Mouse (Mus musculus) cerebellum, postnatal 36 days (tissue): ENCODE results near the gene Gna11.

Experiments used
- DNase-seq, 2 experiments: peaks; one replicate each; pipeline ENCODE4 v3.0.0; 2021 to 2022; ENCODE audit warnings: mixed read lengths in 2 of 2

Gene Gna11

GRCm38 (mm10) chr10:81542727-81543460 is 2.1 kb downstream of the Gna11 start:
- DNase-seq, result no peak

- no peak for DNase-seq
Measured at GRCm38 (mm10) chr10:81541803-81542202, 3.2 kb downstream of the Gna11 start.

- no peak for DNase-seq
Measured at GRCm38 (mm10) chr10:81541363-81541762, 3.6 kb downstream of the Gna11 start.

GRCm38 (mm10) chr10:81538321-81539048 is 6.5 kb downstream of the Gna11 start:
- DNase-seq, result no peak

- DNase-seq, result no peak
Measured at GRCm38 (mm10) chr10:81537429-81537828, 7.6 kb downstream of the Gna11 start.

GRCm38 (mm10) chr10:81536734-81537133 is 8.3 kb downstream of the Gna11 start:
- peak in 1 of 2 experiments; percentile 40 for DNase-seq

- no peak for DNase-seq
Measured at GRCm38 (mm10) chr10:81534826-81535225, 10.2 kb downstream of the Gna11 start.

- DNase-seq, result peak; percentile 67 to 70
Measured at GRCm38 (mm10) chr10:81526779-81527178, 18.2 kb downstream of the Gna11 start.

GRCm38 (mm10) chr10:81525017-81525694 is 19.8 kb downstream of the Gna11 start:
- no peak for DNase-seq

- DNase-seq, result no peak
Measured at GRCm38 (mm10) chr10:81524051-81524605, 20.9 kb downstream of the Gna11 start, which contains the start of gene Gna15. Gene Gna15, minus strand, starts transcription at chr10:81524225.

- no peak for DNase-seq
Measured at GRCm38 (mm10) chr10:81523570-81523969, 21.4 kb downstream of the Gna11 start.

GRCm38 (mm10) chr10:81523142-81523541 is 21.8 kb downstream of the Gna11 start:
- no peak for DNase-seq

- no peak for DNase-seq
Measured at GRCm38 (mm10) chr10:81519978-81520365, 25.0 kb downstream of the Gna11 start.

- no peak for DNase-seq
Measured at GRCm38 (mm10) chr10:81519227-81519977, 25.6 kb downstream of the Gna11 start.

- peak; percentile 72 to 76 for DNase-seq
Measured at GRCm38 (mm10) chr10:81518546-81518945, 26.4 kb downstream of the Gna11 start.

- no peak for DNase-seq
Measured at GRCm38 (mm10) chr10:81517227-81517626, 27.8 kb downstream of the Gna11 start.

GRCm38 (mm10) chr10:81513798-81514197 is 31.2 kb downstream of the Gna11 start:
- no peak for DNase-seq

- DNase-seq, result no peak
Measured at GRCm38 (mm10) chr10:81510246-81510810, 34.7 kb downstream of the Gna11 start.

- DNase-seq, result no peak
Measured at GRCm38 (mm10) chr10:81507691-81508489, 37.1 kb downstream of the Gna11 start.

GRCm38 (mm10) chr10:81507095-81507494 is 37.9 kb downstream of the Gna11 start:
- DNase-seq, result no peak

- DNase-seq, result no peak
Measured at GRCm38 (mm10) chr10:81505016-81505664, 39.9 kb downstream of the Gna11 start.
